Mouse (Mus musculus) layer of hippocampus, adult 8-10 months (tissue): Measurements from ENCODE around the gene Blmh. TPM values are rescaled to one million over a fixed set of nuclear protein-coding genes. Genes with fewer than 3 reads are reported as not detected.
A peak's percentile ranks its signal among the peaks of the same experiment; 100 is the strongest.

Experiments
- DNase-seq, 2 experiments: peaks; one replicate each; pipeline ENCODE4 v3.0.0; 2022; ENCODE audit warnings: low spot score in 2 of 2
- total RNA-seq, 4 experiments: library from RNA; stranded (reverse); gene quantifications; 2 replicates each; pipeline ENCODE4 v1.2.4; 2022

Blmh gene
- 10 to 100 TPM; 56.1 to 62.0 (median 59.3) TPM for total RNA-seq

DNA sequence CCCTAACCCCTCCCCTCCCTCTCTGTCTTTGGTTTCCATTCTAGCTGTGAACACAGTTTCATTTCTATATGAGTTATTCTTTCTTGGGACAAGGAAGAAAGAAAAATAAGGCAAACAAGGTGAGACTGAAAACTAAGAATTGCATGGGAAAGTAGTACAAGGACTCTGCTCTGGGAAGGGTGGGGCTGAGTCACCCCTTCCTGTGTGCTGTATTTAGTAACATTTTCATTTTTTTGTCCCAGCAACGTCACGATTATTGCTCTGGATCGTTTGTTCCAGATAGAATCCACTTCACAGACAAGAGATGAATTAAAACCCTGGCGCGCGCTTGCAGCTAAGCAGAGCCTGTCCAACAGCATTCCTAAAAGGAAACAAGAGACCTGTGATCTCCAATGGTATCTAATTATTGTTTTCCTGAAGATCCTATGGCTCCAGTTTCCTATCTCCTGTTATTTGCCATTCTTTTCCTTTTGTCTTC lies at the start of gene Blmh:
Gene Blmh, plus strand, starts transcription at position 51 of the 478 bp plus-strand sequence.
- DNase-seq: no peak

DNA sequence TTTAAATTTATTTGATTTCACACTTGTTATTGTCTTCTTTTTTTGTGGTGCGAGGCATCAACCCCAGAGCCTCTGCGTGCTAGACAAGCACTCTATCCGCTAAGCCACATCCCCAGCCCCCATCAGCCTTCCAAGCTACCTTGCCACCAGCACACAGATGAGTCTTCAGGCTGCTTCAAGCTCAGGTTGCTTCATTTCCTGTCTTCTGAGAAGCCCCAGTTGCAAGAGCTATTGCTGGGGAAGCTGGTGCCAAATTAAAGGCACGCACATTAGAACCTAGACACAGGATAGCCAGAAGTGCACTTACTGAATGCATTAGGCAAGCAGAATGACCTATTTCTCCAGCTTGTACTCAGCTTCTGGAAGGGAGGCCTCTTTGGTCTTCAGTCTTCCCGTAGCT lies 44.8 kb upstream of the Blmh start:
- DNase-seq: no peak

DNA sequence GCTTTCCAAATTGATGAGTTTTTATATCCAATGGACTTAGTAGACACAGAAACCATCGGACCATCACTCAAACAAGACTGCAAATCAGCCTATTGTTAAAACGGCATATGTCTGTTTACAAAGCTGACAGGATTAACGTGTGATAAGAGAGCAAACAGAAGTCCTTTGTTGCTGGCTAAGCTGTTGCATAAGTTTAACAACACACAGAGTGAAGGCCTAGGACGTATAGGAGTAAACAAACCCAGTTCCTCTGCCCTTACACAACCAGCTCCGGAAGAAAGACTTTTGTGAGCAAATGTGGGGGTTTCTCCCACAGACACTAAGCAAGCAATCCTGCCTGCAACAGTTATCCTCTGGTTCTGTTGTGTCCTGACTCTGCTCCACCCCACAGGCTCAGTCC lies 40.2 kb upstream of the Blmh start:
- DNase-seq: no peak

DNA sequence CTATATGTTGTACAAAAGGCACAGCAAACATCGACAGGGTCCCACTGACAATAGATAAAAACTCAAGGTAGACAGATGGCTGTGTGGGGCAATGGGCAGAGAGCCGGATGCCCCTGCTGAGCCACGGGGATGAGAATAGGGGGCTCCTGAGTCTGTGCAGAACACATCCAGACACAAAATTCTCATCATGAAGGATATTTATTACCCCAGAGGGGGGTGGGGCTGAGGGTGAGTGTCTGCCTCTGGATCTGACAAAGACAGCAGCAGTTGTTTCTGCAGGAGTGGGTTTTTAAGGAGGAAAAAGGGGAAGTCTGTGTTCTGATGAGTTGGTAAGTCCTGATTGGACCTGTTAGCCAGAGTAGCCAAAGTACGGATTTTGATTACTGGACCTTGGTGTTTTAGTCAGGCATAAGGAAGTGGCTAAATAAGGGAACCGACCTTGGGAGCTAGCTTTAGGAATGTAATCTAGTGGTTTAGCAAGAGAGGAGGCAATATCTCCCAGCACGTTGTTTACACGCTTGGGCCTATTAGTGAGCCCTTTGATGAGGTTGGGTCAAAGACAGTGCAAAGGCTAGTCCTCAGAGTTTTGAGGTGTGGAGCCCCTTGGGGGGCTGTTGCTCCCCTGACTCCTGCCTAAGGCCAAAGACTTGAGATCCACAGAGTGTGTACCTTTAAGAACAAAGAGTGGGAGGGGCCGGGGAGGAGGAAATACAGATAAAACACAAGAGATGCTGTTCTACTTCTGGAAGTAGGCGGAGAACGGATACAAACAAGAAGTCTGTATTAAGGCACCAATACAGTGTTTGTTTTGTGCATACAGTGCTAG lies 35.1 kb upstream of the Blmh start:
- no peak for DNase-seq

DNA sequence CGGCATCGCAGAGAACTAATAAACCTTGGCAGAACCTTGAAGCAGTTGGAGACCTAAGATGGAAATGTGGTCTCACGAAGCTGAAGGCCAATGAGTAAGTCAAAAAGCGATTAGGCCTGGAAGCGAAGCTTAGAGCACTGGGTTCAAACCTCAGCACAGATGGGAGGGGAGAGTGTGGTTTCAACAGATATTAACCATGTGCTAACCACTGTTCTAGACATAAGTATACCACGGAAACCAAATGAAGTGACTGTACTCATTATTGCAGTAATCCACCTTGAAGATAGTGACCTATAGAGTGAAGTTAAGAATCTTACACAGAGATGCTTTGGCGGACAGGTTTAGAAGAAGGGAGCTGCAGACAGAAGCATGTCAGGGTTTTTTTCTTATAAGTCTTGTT lies 33.4 kb upstream of the Blmh start:
- no peak for DNase-seq

DNA sequence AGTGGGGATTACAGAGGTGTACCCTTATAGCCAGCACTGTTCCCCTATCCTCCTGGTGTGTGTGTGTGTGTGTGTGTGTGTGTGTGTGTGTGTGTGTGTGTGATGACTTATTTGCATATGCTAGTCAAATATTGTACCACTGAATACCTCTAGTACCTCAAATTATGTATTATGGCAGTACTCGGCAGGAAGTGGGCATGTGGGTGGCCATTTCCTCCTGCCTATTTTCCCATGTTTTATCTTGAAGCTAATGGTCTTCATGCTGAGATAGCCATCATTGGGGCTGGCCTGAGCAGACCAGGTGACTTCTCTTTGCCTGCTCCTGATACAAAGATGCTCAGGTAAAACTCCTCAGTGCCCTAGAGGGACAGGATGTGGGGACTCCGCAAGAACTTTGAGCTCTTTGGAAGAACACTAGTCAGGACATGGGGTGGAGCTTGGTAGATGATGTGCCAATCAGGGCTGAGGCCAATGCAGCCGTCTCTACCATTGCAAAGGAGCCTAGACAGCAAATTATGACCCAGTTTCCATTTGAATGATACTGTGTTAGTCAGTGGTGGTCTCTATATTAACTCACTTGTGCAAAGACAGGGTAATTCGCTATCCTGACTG lies 32.8 kb upstream of the Blmh start:
- DNase-seq: no peak

DNA sequence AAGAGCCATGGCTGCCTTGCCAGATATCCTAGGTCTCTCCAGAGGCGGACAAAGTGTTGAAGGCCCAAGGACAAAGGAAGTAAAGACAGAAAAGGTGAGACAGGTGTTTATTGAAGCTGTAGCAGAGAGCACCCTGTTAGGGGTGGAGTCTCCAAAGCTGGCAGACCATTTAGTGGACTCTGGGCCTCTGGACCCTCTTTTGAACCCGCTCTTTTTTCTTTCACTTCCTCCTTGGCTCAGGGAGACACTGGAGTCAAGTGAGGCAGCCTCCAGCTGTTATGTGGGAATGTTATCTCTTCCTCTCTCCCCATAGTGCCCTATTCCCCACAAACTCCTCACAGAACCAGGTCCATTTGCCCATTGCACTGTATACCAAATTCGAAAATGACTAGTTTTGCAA lies 31.6 kb upstream of the Blmh start:
- no peak for DNase-seq

DNA sequence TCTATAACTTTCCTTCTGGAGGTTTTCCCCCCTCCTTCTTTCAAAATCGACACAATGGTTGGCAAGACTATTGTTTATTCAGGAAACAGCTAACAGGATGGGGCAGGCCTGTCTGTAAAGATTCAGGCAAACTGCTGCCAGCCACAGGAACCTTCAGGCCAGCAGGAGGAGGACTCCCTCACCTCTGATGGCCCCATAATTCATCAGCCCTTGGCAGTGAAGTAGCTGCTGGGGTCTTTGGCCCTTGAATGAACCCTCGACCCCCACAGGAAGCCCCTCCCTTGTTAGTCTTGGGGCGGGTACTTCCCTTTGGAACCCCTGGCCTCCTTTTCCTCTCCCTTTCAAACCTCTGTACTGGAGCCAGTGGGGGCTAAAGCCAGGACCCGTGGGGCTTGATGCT lies 31.0 kb upstream of the Blmh start:
- no peak for DNase-seq

DNA sequence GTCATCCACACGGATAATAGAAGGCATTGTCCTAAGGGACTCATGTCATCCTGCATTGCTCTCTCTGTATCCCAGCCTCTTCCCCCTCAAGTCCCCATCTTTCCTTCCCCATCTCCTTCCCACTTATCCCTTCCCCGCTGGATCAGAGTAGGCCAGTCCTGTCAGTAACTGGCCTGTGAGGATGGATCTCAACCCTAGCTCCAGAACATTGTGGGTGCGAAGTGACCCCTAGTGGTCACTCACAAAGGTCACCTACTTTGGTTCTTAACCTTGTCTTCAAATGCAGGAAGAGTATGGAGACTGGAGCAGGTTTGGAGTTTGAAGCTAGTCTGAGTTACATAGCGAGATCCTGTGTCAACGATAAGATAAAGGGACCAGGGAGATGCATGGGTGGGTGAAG lies 30.4 kb upstream of the Blmh start:
- DNase-seq: peak in 1 of 2 experiments; percentile 39

DNA sequence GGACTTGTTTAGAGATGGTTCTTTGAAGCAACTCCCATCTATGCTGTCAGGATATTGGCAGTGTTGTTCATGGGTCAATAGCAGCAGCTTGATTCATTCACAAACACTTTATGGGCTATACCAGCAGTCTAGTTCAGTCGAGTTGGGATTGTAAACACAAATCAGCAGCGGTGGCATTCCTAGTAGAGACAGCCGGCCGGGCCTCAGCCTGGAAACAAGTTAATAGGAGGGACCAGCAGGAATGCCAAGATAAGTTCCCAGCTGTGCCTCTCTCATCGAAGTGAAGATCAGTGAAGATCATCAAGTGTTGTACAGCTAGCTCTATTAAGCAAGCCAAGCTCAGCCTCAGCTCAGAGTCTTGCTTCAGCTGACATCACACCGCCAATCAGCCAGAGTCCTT lies 28.2 kb upstream of the Blmh start:
- no peak for DNase-seq

DNA sequence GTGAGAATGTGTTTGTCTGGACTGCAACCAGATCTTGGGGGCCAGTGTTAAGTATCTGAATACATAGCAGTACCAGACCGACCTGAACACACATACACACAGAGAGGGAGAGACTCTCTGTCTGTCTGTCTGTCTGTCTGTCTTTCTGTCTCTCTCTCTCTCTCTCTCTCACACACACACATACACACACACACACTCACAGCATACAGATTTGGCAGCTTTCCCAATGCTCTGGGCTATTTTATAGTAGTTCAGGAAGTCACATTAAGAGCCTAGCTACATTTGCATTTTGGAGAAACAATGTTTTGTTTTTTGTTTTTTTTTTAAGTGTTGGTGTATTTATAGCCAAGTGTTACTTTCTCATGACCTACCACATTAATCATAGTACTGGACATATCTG lies 27.5 kb upstream of the Blmh start:
- DNase-seq: no peak

DNA sequence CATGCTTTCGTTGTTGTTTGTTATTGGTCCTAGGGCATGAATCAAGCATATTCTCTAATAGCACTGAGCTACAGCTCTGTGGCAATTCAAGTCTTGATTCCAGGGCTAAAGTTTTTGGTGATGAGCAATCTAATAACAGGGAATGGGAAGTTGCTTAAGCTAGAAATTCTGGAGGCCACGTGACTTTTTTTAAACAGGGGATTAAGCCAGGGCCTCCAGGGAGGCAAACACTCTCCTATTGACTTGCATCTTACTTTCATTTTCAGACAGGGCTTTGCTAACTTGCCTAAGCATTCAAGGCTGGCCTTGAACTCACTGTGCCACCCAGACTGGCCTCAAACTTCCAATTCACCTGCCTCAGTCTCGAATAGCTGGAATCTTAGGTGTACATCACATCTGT lies 26.7 kb upstream of the Blmh start:
- DNase-seq: no peak

DNA sequence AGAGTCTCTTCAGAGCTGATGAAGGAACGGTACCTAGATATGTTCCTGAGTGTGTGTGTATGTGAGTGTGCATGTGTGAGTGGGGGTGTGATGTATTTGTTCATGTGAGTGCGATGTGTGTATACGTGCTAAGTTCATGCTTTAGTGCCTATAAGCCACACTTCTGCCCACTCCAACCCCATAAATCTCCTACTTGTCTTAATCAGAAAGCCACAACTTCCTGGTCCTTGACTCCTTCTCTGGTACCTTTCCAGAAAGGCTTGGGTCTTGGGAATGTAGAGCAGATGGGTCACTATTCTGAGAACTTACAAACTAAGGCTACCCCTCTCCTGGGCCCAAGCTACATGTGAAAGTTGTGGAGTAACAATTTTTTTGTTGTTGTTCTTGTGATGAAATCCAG lies 25.9 kb upstream of the Blmh start:
- DNase-seq: no peak

DNA sequence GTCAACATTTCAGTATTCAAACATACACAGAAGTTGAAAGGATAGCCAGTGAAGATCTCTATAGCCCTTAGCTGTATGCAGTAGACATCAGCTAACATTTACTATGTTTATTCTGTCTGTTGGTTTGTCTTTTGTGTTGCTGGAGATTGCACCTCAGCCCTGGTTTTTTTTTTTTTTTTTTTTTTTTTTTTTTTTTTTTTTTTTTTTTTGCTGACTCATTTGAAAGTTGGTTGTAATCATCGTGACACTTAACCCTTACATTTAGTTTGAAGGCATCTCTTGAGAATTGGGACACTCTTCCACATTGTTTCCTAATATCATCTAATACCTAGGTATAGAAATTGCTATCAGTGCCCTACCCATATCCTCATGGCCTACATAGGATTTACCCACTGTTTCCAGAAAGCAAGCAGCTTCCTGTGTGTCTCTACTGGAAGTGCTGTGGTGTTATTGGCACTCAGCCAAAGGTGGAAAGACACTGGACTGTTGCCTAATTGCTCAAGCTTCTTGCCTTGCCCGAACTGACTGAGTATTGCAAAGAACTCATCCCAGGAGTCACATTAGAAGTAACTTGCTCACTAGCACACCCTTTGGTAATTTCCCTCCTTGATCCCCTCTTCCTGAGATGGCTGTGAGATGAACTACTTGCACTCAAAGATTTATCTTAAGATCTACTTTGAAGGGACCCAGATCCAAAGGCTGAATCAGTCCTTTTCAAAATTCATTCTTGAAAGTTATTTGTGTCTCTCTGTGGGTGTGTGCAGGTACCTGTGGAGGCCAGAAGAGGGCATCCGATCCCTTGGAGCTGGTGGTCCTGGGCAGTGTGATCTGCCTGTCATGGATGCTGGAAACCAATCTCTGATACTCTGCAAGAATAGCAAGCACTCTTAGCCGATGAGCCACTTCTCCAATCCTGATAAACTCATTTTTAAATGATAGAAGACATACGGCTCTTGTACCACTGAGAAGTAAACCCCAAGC lies 24.6 kb upstream of the Blmh start:
- DNase-seq: no peak

DNA sequence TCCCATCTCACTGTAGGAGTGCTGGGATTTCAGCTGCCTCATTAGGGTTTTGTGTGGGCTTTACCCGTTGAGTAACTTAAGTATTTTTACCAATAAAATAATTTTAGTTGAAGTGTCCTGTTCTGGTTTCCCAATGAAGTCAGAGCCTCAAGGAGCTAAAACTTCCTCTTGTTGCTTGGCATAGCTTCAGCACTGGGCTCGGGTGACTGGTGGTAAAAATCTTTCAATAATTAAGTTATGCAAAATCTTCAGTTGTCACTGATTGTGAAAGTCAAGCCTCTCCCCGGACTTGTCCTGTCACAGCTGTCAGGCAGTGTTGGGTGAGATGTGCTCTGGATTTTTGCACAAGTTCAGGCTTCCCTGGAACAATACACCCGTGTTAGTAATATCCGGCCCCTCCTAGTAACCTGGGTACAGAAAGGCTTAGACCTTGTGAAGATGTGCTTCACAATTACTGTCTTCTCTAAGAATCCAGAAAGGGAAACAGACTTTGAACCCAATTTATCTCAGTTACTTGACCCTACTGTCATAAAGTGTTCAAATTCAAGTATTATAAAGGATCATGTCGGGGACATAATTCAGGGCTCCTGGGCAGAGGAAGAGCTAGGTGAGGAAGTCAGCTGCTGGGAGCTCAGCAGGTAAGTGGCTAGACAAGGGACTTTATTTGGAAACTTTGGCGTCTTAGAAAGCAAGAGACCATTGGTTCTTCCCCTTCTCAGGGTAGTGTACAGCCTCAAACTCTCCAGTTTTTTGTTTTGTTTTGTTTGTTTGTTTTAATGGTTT lies 22.8 kb upstream of the Blmh start, which contains the start of gene Tmigd1:
Gene Tmigd1, plus strand, starts transcription at position 581 of the 783 bp plus-strand sequence.
- DNase-seq: no peak

DNA sequence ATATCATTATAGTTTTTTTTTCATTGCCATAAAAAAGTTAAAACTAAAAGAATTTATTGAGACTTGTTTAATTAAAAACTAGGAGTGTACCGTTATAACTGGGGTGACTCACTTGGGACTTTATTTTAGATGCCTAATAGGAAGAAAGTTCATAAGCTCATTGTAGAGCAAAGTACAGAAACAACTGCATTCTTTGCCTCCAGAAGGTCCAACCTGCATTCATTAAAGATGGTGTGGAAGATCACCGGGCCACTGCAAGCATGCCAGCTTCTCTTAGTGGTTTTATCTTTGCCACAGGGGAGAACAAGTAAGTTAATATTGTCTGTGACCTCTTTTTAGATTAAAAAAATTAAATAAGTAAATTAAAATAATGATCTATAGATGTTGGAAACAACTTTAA lies 20.3 kb upstream of the Blmh start:
- no peak for DNase-seq

DNA sequence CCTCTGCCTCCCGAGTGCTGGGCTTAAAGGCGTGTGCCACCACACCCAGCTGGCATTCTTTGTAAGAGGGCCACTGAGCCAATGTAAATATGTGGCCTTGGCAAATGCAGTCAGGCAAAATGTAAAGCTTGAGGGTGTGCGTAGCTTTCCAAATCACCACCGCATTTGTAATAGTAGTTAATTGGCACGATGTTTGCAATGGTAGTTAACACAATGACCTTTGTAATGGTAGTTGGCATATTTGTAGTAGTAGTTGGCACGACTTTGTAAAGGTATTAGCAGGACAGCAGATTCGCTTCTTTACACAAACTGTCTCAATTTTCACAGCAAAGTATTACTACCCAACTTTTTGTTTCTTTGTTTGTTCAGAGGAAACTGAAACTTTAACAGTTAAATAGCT lies 16.0 kb upstream of the Blmh start:
- DNase-seq: no peak

DNA sequence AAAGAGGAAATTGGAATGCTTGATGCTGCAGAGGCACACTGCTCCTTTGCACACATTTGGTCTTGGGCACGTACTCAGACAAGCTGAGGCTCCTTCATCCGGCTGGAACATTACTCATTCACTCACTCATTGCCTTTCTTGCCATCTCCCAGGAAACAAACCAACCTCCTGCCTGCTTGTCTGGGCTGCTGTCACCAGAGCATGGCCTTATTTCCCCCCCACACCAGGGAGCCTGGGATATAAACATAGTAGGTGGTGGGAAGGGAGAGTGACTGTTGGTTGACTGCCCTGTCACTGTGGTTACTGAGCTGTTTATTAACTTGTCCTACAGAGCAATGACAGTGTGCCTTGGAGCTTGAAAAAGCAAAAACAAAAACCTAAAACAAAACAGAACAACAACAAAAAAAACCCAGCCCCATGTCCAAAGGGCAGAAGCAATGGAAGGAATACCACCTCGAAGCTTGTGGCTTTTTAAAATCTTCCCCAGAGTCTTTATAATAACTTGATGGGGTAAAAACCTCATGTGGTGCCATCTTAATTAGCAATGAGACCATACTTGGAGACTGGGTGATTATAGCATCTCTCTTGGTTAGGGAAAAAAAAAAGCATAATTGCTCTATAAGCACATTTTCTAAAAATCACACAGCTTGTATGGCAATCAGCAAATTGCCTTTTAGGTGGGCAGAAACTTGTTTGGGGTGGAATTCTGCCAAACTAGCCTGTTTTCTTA lies 13.1 kb upstream of the Blmh start:
- DNase-seq: peak; percentile 32 to 34

DNA sequence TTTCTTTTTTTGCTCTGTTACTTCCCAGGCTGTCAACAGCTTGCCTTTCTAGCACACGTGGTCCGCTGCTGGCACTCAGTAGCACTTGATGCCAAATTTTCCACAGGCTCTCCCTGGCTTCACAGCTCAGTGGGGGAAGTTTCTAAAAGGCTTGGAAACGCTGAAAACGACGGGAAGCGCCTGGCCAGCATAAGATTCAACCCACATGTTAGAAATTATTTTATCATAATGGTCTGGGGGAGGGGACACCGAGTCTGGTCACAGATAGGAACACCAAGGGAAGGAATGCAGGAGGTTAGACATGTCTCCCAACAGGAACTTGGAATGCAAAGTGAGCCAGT lies 12.6 kb upstream of the Blmh start:
- peak; percentile 66 to 72 for DNase-seq

DNA sequence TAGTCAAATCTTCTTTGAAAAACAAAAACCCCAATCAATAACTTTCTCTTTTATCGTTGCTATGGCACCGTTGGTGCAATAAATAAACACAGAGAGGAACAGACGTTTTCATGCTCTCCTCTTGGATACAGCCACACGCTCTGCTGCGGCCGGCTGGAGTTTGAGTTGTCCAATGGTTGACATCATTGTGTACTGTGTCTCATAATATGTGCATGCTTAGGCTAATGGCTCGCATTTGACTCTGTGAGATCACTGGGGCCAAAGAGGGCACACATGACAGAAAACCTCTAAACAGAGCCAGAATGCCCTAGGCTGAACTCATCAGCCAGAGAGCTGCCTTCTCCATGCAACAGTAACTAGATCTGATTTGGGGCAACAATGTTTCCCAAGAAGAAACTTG lies 10.2 kb upstream of the Blmh start:
- no peak for DNase-seq
